Mouse (Mus musculus): ENCODE data around the gene A2ml1. TPM values are rescaled to one million over a fixed set of nuclear protein-coding genes. Genes with fewer than 3 reads are reported as not detected.

The A2ml1 gene
- polyA plus RNA-seq, 1 experiment from 2014 or later, result not detected

- Histone ChIP-seq H3K9me3 (replicated peaks; ENCODE audit: control insufficient read depth, low read length) (no peaks in the 10 kb centered on the region), H3K36me3 (replicated peaks; ENCODE audit: control insufficient read depth, insufficient read depth, low read depth, low read length) (no peaks in the 10 kb centered on the region), H3K27ac (replicated peaks; ENCODE audit: low read depth, low read length) (no peak overlapping the region), H3K9ac (replicated peaks; ENCODE audit: low read length) (no peak overlapping the region), H3K4me3 (ENCODE audit: low read depth, low read length) (no peak overlapping the region), H3K27me3 (ENCODE audit: control insufficient read depth, insufficient read depth, low read length) (no peaks in the 10 kb centered on the region), H3K4me1 (ENCODE audit: control insufficient read depth, insufficient read depth, low read length) (no peaks in the 10 kb centered on the region), H3K4me2 (ENCODE audit: low read depth, low read length) (no peak overlapping the region)
- no peak for DNase-seq (ENCODE audit: low spot score)
- no peak for ATAC-seq (replicated peaks; ENCODE audit: insufficient number of reproducible peaks, low FRiP score, low TSS enrichment, low read depth)
- WGBS, result 75% methylated on average over 13 of the region's 13 CpGs
Observed at GRCm38 (mm10) chr6:128543226-128543625, 38.2 kb downstream of the A2ml1 start.

GRCm38 (mm10) chr6:128535250-128535649 lies 46.2 kb downstream of the A2ml1 start:
- no peak overlapping the region for H3K4me3 ChIP-seq (ENCODE audit: low read depth, low read length)
- H3K4me1 ChIP-seq (ENCODE audit: control insufficient read depth, insufficient read depth, low read length), result no peaks in the 10 kb centered on the region
- H3K27me3 ChIP-seq (ENCODE audit: control insufficient read depth, insufficient read depth, low read length), result no peaks in the 10 kb centered on the region
- DNase-seq (ENCODE audit: low spot score), result no peak
- no peak overlapping the region for H3K9ac ChIP-seq (replicated peaks; ENCODE audit: low read length)
- no peaks in the 10 kb centered on the region for H3K9me3 ChIP-seq (replicated peaks; ENCODE audit: control insufficient read depth, low read length)
- WGBS, result 83% methylated on average over 2 of the region's 2 CpGs
- H3K4me2 ChIP-seq (ENCODE audit: low read depth, low read length), result no peak overlapping the region
- H3K27ac ChIP-seq (replicated peaks; ENCODE audit: low read depth, low read length), result no peak overlapping the region
- no peaks in the 10 kb centered on the region for H3K36me3 ChIP-seq (replicated peaks; ENCODE audit: control insufficient read depth, insufficient read depth, low read depth, low read length)
- ATAC-seq (replicated peaks; ENCODE audit: insufficient number of reproducible peaks, low FRiP score, low TSS enrichment, low read depth), result no peak

GRCm38 (mm10) chr6:128533296-128533695 lies 48.1 kb downstream of the A2ml1 start:
- no peak overlapping the region for H3K4me2 ChIP-seq (ENCODE audit: low read depth, low read length)
- no peak overlapping the region for H3K27ac ChIP-seq (replicated peaks; ENCODE audit: low read depth, low read length)
- no peaks in the 10 kb centered on the region for H3K9me3 ChIP-seq (replicated peaks; ENCODE audit: control insufficient read depth, low read length)
- no peaks in the 10 kb centered on the region for H3K4me1 ChIP-seq (ENCODE audit: control insufficient read depth, insufficient read depth, low read length)
- 90% methylated on average over 6 of the region's 6 CpGs for WGBS
- no peak for DNase-seq (ENCODE audit: low spot score)
- no peaks in the 10 kb centered on the region for H3K36me3 ChIP-seq (replicated peaks; ENCODE audit: control insufficient read depth, insufficient read depth, low read depth, low read length)
- ATAC-seq (replicated peaks; ENCODE audit: insufficient number of reproducible peaks, low FRiP score, low TSS enrichment, low read depth), result no peak
- no peak overlapping the region for H3K4me3 ChIP-seq (ENCODE audit: low read depth, low read length)
- H3K9ac ChIP-seq (replicated peaks; ENCODE audit: low read length), result no peak overlapping the region
- H3K27me3 ChIP-seq (ENCODE audit: control insufficient read depth, insufficient read depth, low read length), result no peaks in the 10 kb centered on the region

- Histone ChIP-seq H3K9me3 (replicated peaks; ENCODE audit: control insufficient read depth, low read length) (no peaks in the 10 kb centered on the region), H3K36me3 (replicated peaks; ENCODE audit: control insufficient read depth, insufficient read depth, low read depth, low read length) (no peaks in the 10 kb centered on the region), H3K4me1 (ENCODE audit: control insufficient read depth, insufficient read depth, low read length) (no peaks in the 10 kb centered on the region), H3K27ac (replicated peaks; ENCODE audit: low read depth, low read length) (no peak overlapping the region), H3K27me3 (ENCODE audit: control insufficient read depth, insufficient read depth, low read length) (no peaks in the 10 kb centered on the region), H3K9ac (replicated peaks; ENCODE audit: low read length) (no peak overlapping the region), H3K4me2 (ENCODE audit: low read depth, low read length) (no peak overlapping the region), H3K4me3 (ENCODE audit: low read depth, low read length) (no peak overlapping the region)
- WGBS, result 87% methylated on average over 9 of the region's 9 CpGs
- DNase-seq (ENCODE audit: low spot score) (no peak), ATAC-seq (replicated peaks; ENCODE audit: insufficient number of reproducible peaks, low FRiP score, low TSS enrichment, low read depth) (no peak)
Observed at GRCm38 (mm10) chr6:128532701-128533100, 48.7 kb downstream of the A2ml1 start.

- no peak overlapping the region for H3K4me3 ChIP-seq (ENCODE audit: low read depth, low read length)
- no peak overlapping the region for H3K9ac ChIP-seq (replicated peaks; ENCODE audit: low read length)
- WGBS, result 84% methylated on average over 4 of the region's 4 CpGs
- no peaks in the 10 kb centered on the region for H3K27me3 ChIP-seq (ENCODE audit: control insufficient read depth, insufficient read depth, low read length)
- no peak overlapping the region for H3K4me2 ChIP-seq (ENCODE audit: low read depth, low read length)
- no peaks in the 10 kb centered on the region; the same call in 1 of the 2 replicates for H3K9me3 ChIP-seq (replicated peaks; ENCODE audit: control insufficient read depth, low read length)
- no peak overlapping the region for H3K27ac ChIP-seq (replicated peaks; ENCODE audit: low read depth, low read length)
- H3K36me3 ChIP-seq (replicated peaks; ENCODE audit: control insufficient read depth, insufficient read depth, low read depth, low read length), result no peaks in the 10 kb centered on the region
- DNase-seq (ENCODE audit: low spot score), result no peak
- no peak for ATAC-seq (replicated peaks; ENCODE audit: insufficient number of reproducible peaks, low FRiP score, low TSS enrichment, low read depth)
- H3K4me1 ChIP-seq (ENCODE audit: control insufficient read depth, insufficient read depth, low read length), result no peaks in the 10 kb centered on the region
Observed at GRCm38 (mm10) chr6:128528491-128528890, 52.9 kb downstream of the A2ml1 start.

GRCm38 (mm10) chr6:128527110-128527509 lies 54.3 kb downstream of the A2ml1 start:
- no peaks in the 10 kb centered on the region for H3K27me3 ChIP-seq (ENCODE audit: control insufficient read depth, insufficient read depth, low read length)
- H3K27ac ChIP-seq (replicated peaks; ENCODE audit: low read depth, low read length), result no peak overlapping the region
- no peak overlapping the region for H3K4me2 ChIP-seq (ENCODE audit: low read depth, low read length)
- DNase-seq (ENCODE audit: low spot score), result no peak
- no peak for ATAC-seq (replicated peaks; ENCODE audit: insufficient number of reproducible peaks, low FRiP score, low TSS enrichment, low read depth)
- no peak overlapping the region for H3K4me3 ChIP-seq (ENCODE audit: low read depth, low read length)
- 83% methylated on average over 1 of the region's 1 CpGs for WGBS
- no peaks in the 10 kb centered on the region for H3K4me1 ChIP-seq (ENCODE audit: control insufficient read depth, insufficient read depth, low read length)
- no peaks in the 10 kb centered on the region; the same call in 1 of the 2 replicates for H3K9me3 ChIP-seq (replicated peaks; ENCODE audit: control insufficient read depth, low read length)
- H3K9ac ChIP-seq (replicated peaks; ENCODE audit: low read length), result no peak overlapping the region
- H3K36me3 ChIP-seq (replicated peaks; ENCODE audit: control insufficient read depth, insufficient read depth, low read depth, low read length), result no peaks in the 10 kb centered on the region

- H3K9ac ChIP-seq (replicated peaks; ENCODE audit: low read length), result no peak within 1 kb of the TSS
- no peaks in the 10 kb centered on the region for H3K27me3 ChIP-seq (ENCODE audit: control insufficient read depth, insufficient read depth, low read length)
- H3K36me3 ChIP-seq (replicated peaks; ENCODE audit: control insufficient read depth, insufficient read depth, low read depth, low read length), result no peaks in the 10 kb centered on the region
- H3K9me3 ChIP-seq (replicated peaks; ENCODE audit: control insufficient read depth, low read length), result no peaks in the 10 kb centered on the region; the same call in 1 of the 2 replicates
- H3K4me3 ChIP-seq (ENCODE audit: low read depth, low read length), result no peak within 1 kb of the TSS
- DNase-seq (ENCODE audit: low spot score) (no peak), ATAC-seq (replicated peaks; ENCODE audit: insufficient number of reproducible peaks, low FRiP score, low TSS enrichment, low read depth) (no peak)
- H3K4me2 ChIP-seq (ENCODE audit: low read depth, low read length), result no peak within 1 kb of the TSS
- 91% methylated on average over 4 of the region's 4 CpGs for WGBS
- no peak within 1 kb of the TSS for H3K27ac ChIP-seq (replicated peaks; ENCODE audit: low read depth, low read length)
- no peaks in the 10 kb centered on the region for H3K4me1 ChIP-seq (ENCODE audit: control insufficient read depth, insufficient read depth, low read length)
Observed at GRCm38 (mm10) chr6:128526601-128527000, 54.8 kb downstream of the A2ml1 start, which contains the start of gene Pzp. TSS of gene Pzp (minus strand) at chr6:128526720.

- DNase-seq (ENCODE audit: low spot score), result no peak
- Histone ChIP-seq H3K27ac (replicated peaks; ENCODE audit: low read depth, low read length) (no peak overlapping the region), H3K9ac (replicated peaks; ENCODE audit: low read length) (no peak overlapping the region), H3K9me3 (replicated peaks; ENCODE audit: control insufficient read depth, low read length) (no peaks in the 10 kb centered on the region; the same call in 1 of the 2 replicates), H3K27me3 (ENCODE audit: control insufficient read depth, insufficient read depth, low read length) (no peaks in the 10 kb centered on the region), H3K4me2 (ENCODE audit: low read depth, low read length) (no peak overlapping the region), H3K36me3 (replicated peaks; ENCODE audit: control insufficient read depth, insufficient read depth, low read depth, low read length) (no peaks in the 10 kb centered on the region), H3K4me1 (ENCODE audit: control insufficient read depth, insufficient read depth, low read length) (no peaks in the 10 kb centered on the region), H3K4me3 (ENCODE audit: low read depth, low read length) (no peak overlapping the region)
- WGBS, result 88% methylated on average over 4 of the region's 4 CpGs
- no peak for ATAC-seq (replicated peaks; ENCODE audit: insufficient number of reproducible peaks, low FRiP score, low TSS enrichment, low read depth)
Observed at GRCm38 (mm10) chr6:128525801-128526200, 55.6 kb downstream of the A2ml1 start.
